Mouse (Mus musculus) 416B (cell line): ENCODE results near the gene Snca.

ENCODE experiments used
- DNase-seq: peaks from one replicate; pipeline ENCODE4 v3.0.0; 2011; ENCODE audit warnings: low read depth

Gene Snca

DNA sequence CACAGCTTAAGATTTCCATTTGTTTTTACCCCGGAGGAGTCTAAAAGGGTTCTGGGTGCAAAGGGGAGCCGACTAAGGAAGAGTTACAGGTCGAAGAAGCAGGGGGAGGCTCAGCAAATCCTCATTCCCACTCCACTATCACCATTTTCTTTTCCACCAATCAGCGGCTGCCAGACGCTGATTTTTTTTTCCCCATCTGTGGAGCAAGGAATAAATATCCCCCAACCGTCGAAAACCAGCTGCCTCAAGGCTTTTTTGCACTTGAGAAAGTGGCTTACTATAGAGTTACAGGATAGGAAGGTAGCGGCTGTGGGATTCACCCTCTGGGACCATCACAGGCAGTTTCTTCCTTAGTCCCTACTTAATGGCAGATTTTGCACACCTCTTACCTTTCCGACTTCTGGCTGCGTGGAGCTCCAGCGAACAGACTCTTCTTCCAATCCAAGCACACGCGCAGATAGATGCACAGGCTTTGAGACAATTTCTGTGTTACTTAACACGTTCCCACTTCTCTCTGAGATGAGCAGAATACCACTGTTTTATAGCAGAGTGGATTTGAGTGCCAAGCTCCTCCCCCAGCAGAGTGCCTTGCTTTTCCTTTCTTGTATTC is at the start of gene Snca:
Gene Snca (minus strand): TSS at position 574 of the 610 bp plus-strand sequence.
- DNase-seq: no peak

GRCm38 (mm10) chr6:60870126-60870525 is 40.5 kb upstream of the Snca start:
- no peak for DNase-seq

- DNase-seq: no peak
Observed at GRCm38 (mm10) chr6:60856599-60856998, 26.9 kb upstream of the Snca start.

DNA sequence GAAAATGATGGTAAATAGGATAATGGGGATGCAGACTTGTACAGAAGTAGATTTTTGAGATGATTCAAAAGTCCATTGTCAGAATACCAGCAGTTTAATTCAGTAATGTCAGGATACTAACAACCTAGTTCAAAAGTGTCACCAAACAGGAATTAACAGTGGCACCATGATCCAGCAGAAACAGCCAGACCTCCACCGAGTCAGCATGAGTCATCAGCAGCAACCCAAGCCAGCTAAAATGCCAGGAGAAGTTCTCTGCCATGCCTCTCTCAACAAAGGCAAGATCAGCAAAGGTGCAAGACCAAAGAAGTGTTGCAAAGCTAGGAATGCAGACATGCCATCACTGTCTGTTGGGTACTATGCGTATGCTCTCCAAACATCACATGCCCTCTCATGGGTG is 22.0 kb upstream of the Snca start:
- DNase-seq: peak; percentile 1

DNA sequence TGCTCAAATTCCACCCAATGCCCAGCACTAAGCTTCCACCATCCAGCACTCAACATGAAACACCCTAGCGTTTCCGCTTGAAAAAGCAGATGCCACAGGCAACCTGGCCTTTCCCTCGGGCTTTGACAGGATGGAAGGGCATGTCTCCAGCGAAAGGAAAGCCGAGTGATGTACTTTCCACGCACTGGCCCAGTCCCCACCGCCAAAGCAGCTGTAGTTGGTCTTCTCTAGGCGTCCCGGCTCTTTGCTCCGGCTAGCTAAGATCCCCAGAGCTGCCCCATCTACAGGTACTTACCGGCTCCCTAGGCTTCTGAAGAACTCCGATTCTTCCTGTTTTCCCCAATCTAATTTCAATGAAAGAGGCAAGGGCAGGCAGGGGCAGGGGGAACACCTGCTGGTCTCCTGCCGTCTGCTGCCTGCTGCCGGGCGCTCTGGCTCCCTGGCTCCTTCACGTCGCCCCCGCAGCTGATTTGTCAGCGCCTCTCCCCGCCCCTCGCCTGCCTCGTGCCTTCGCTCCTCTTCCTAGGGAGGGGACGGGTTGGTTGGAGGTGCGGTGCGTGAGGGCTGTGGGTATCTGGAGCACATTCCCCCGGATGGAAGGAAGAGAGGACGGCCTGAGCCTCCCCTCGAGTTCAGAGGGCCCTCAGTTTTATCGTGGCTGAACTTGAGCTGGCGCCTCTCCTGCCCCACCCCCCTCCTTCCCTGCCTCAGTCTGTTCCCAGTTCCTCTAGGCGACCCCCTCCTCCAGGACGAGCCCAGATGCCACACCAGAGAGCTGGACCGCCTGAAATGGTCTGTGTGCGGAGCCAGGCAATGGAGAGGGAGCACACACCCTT is 1.0 kb downstream of the Snca start:
- DNase-seq: no peak

- no peak for DNase-seq
Observed at GRCm38 (mm10) chr6:60828047-60828428, 1.6 kb downstream of the Snca start.

- no peak for DNase-seq
Observed at GRCm38 (mm10) chr6:60827290-60827689, 2.4 kb downstream of the Snca start.

- no peak for DNase-seq
Observed at GRCm38 (mm10) chr6:60819272-60819671, 10.4 kb downstream of the Snca start.

- DNase-seq: no peak
Observed at GRCm38 (mm10) chr6:60813516-60813915, 16.1 kb downstream of the Snca start.

- no peak for DNase-seq
Observed at GRCm38 (mm10) chr6:60798266-60798665, 31.4 kb downstream of the Snca start.

GRCm38 (mm10) chr6:60793659-60794365 is 35.8 kb downstream of the Snca start:
- DNase-seq: no peak

DNA sequence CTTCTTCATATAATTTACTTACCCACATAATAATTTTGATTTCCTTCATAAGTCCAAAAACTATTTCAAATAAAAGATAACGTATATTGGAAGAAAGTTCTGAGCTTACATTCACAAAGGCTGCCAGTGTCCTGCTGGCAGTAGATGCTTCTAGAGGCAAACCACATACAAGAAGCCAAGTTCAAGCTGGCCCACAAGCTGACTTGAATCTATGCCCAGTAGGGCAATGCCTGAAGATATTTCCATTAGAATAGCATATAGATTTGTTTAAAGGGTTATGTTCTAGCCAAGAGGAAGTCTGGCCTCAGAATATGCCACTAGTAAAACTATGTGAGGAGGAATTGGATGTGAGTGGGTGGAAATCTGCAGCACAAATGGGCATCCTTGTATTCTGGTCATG is 42.7 kb downstream of the Snca start:
- no peak for DNase-seq

DNA sequence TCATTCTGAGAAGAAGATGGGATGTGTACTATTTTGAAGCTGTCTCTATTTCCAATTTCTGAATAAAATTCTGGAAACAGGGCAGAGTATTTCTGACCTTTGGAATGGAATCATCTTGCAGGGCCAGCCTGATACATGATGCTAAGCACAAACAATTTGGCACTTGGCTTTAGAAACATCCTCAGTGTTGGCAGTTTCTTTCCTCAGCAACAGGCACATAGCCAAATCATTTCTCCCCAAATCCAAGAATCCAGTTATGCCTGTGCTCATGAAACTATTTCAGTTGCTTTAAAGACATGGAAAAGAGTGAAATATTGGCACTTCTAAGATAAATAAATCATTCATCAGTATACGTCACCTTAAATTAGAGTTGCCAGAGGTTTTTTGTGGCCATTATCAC is 57.8 kb downstream of the Snca start:
- no peak for DNase-seq

DNA sequence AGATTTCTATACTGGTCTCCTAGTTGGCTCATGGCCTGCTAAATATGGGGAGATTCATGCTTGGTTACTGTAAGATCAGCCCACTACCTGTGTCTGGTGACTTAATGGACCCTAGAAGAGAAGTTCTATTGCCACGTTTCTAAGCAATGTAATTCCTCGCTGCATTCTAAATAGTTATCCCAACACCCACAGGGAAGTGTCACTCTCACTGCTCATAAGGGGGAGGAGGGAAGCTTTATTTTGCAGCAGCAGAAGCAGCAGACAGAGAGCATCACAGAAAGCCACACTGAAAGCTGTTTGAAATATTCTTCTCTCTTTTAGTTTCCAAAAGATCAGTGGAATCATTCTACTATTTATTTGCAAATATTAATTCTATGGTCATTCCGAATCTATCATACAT is 64.0 kb downstream of the Snca start:
- DNase-seq: no peak

DNA sequence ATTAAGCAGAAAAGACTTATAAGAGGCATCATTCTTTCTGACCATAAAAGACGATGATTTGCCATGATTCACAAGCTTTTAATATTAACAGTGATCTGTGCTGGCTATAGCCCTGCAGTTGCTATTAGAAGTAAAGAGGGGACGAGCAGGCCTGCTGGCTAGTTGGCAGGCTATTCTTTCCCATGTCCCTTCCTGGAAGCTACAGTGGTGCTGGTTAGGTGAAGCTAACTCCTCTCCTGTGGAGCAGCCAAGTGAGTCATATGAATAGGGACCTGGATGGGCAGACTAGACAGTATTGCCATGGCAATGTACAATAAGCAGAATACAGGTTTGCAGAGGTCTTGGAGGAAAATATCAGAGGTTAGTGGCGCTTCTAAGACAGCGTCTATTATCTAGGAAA is 66.8 kb downstream of the Snca start:
- no peak for DNase-seq

DNA sequence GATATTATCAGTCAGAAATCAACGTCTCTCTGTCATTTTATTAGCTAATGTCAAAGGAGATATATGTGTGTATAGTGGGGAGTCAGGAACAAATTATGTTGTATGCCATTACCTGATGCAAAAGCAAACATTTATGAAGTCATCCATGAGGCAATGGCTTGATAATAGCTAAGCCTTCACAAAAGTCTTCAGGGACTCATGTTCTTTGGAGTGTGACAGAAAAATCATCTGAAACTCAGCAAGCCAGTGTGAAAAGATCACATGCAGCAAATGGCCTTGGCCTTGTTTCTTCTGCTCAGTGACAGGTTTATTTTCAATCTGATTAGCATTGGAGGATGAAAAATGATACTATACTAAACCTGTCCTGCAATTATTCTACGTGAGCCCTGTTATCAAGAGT is 67.9 kb downstream of the Snca start:
- no peak for DNase-seq

DNA sequence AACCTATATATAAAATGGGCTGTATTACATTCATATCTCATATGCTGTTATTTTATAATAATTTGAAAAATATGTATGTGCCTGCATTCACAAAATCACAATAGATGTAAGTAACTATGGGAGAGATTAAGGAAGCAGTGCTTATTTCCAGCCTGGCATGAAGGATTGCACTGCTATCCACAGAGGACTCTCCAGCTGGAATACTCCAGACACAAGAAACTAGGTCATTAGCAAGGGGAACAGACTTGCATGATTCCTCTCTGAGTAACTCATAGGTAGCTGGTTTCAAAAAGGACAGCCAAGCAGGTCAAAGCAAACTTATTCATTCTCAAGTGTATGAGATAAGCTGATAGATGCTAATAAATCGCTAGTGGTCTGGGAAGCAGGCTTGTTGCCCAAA is 74.7 kb downstream of the Snca start:
- DNase-seq: no peak

DNA sequence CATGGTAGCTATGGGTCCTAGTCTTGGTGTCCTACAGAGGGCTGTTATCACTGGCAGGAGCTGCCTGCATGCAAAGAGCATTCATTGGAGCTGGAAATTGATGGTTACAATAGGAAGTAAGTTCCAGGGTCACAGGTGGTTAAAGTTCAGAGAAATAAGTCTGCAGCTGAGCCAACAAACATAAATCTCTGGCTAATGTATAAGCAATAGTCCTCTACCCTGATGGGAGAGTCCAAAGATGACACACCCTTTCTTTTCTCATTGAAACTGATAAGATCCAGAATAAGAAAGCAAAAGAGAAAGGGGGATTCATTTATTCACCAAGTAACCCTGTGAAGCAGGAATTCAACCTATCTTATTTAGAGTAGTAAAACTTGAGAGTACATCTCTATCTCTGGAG is 83.7 kb downstream of the Snca start:
- no peak for DNase-seq

DNA sequence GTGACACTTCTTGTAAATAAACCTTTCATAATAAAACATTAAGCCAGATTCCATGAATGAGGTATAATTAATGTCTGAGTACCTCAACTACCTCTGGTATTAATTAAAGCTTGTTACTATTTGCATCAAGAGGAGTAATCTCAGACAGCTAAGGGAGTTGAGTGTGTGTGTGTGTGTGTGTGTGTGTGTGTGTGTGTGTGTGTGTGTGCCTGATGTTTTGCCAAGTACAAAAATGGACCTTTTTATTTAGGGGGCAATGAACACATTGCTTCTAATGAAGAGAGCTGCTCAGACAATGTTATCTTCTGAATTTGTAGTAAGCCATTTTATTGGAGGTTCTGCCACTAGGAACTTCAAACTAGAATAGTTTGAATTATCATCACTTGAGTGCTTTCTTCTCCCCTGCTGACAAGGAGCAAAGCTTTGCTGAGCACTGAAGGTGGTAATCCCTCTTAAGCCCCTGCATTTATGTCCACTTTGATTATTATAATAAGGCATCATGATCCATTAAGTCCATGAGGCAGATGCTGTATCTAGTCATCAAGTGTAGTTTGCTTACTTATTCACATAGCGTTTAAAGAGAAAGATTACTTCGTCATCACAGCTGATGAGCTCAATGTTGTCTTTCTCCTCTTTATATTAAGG is 88.1 kb downstream of the Snca start:
- no peak for DNase-seq

- no peak for DNase-seq
Observed at GRCm38 (mm10) chr6:60739776-60740175, 89.9 kb downstream of the Snca start.

GRCm38 (mm10) chr6:60731164-60731563 is 98.5 kb downstream of the Snca start:
- no peak for DNase-seq

- DNase-seq: no peak
Observed at GRCm38 (mm10) chr6:60724110-60724829, 105.4 kb downstream of the Snca start.
